Mouse (Mus musculus) heart, embryonic 14.5 days (tissue): ENCODE data around the gene Cacng7. TPM values are rescaled to one million over a fixed set of nuclear protein-coding genes. Genes with fewer than 3 reads are reported as not detected.

Source experiments
- ATAC-seq: fragments of 200-750 bp; cut with Nextera tagmentation; 2 replicates; pipeline ENCODE4 v1.8.0; 2017; ENCODE audit warnings: low read depth, moderate TSS enrichment; ENCODE audit not compliant: insufficient number of reproducible peaks, insufficient read depth, low FRiP score
- H3K27ac ChIP-seq, 2 experiments: fragments of 200-500 bp in 1 of 2; fragments of 300-500 bp in 1 of 2; sonication (generic) in 1 of 2; replicated peaks in 1 of 2; 2 replicates each; pipeline ENCODE4 v1.5.1; 2012 to 2014; ENCODE audit warnings: low read depth in 2 of 2, low read length in 2 of 2, control low read depth in 1 of 2, mild to moderate bottlenecking in 1 of 2, mixed read lengths in 1 of 2; ENCODE audit not compliant: control insufficient read depth in 1 of 2, insufficient read depth in 1 of 2
- H3K27me3 ChIP-seq: fragments of 300-500 bp; sonication (generic); 2 replicates; pipeline ENCODE4 v1.6.1; 2014; ENCODE audit warnings: mild to moderate bottlenecking, low read length, control low read depth; ENCODE audit not compliant: control insufficient read depth, insufficient read depth
- H3K36me3 ChIP-seq: fragments of 300-500 bp; sonication (generic); 2 replicates; pipeline ENCODE4 v1.6.1; 2014; ENCODE audit warnings: mild to moderate bottlenecking, control low read depth, low read length, mixed read lengths; ENCODE audit not compliant: control insufficient read depth, insufficient read depth
- H3K4me1 ChIP-seq, 2 experiments: fragments of 200-500 bp in 1 of 2; fragments of 300-500 bp in 1 of 2; sonication (generic) in 1 of 2; 2 replicates each; pipeline ENCODE4 v1.6.1; 2012 to 2014; ENCODE audit warnings: low read length in 2 of 2, control low read depth in 1 of 2, mixed read lengths in 1 of 2; ENCODE audit not compliant: control insufficient read depth in 2 of 2, insufficient read depth in 2 of 2
- H3K4me2 ChIP-seq: fragments of 300-500 bp; sonication (generic); 2 replicates; pipeline ENCODE4 v1.6.1; 2014; ENCODE audit warnings: mild to moderate bottlenecking, low read length
- H3K4me3 ChIP-seq, 2 experiments: fragments of 200-500 bp in 1 of 2; fragments of 300-500 bp in 1 of 2; sonication (generic) in 1 of 2; 2 replicates each; pipeline ENCODE4 v1.5.1; 2012 to 2014; ENCODE audit warnings: low read length in 2 of 2, mild to moderate bottlenecking in 2 of 2, control low read depth in 1 of 2, low read depth in 1 of 2, moderate library complexity in 1 of 2; ENCODE audit not compliant: control insufficient read depth in 1 of 2, insufficient read depth in 1 of 2
- H3K9ac ChIP-seq: fragments of 300-500 bp; sonication (generic); 2 replicates; pipeline ENCODE4 v1.6.1; 2014; ENCODE audit warnings: mild to moderate bottlenecking, low read length
- H3K9me3 ChIP-seq: fragments of 300-500 bp; sonication (generic); 2 replicates; pipeline ENCODE4 v1.6.1; 2016; ENCODE audit warnings: low read length, control low read depth; ENCODE audit not compliant: control insufficient read depth
- WGBS: fragments of 180-500 bp; shearing (Covaris S2); extraction: QIAGEN DNeasy Blood & Tissue Kit; methylation state at CpG from one replicate; pipeline ENCODE4 v1.1.7; 2014; 5-methylcytosine and 5-hydroxymethylcytosine counted together
- microRNA-seq: library from miRNA; unstranded; fragments of <30 nt; microRNA quantifications from one replicate; pipeline ENCODE4, GENCODE M21; 2016
- polyA plus RNA-seq: library from polyadenylated mRNA; unstranded; fragments of >200 nt; fragmentation: Nextera tagmentation; extraction: Ambion mirVana; gene quantifications from 2 replicates; pipeline ENCODE4 v1.2.1, GENCODE M21; 2014

The Cacng7 gene
- polyA plus RNA-seq, 1 experiment from 2014 or later: 0.39 TPM

- Histone ChIP-seq H3K36me3 (no peaks in the 10 kb centered on the region), H3K9me3 (no peaks in the 10 kb centered on the region), H3K4me2 (peak overlapping the region; percentile 76), H3K27me3 (peaks cover 53% of the 10 kb centered on the region), H3K9ac (0 out of 2 replicates have a peak overlapping the region, but pooled peaks have one; percentile 5), H3K4me3 (peak overlapping the region; percentile 32 to 37), H3K27ac (no peak overlapping the region), H3K4me1 (peaks cover 5 to 7% of the 10 kb centered on the region in 2 experiments; a peak in 2 of 4 replicates)
- WGBS: under 1% methylated on average over 33 of the region's 33 CpGs
- no peak; the same call in 1 of the 2 replicates for ATAC-seq
Measured at GRCm38 (mm10) chr7:3411160-3411941, 78.6 kb downstream of the Cacng7 start.

- Histone ChIP-seq H3K27ac (no peak overlapping the region), H3K9me3 (no peaks in the 10 kb centered on the region), H3K4me1 (peaks cover 5 to 7% of the 10 kb centered on the region in 2 experiments; a peak in 2 of 4 replicates), H3K27me3 (peaks cover 60% of the 10 kb centered on the region), H3K4me2 (peak overlapping the region; percentile 76), H3K4me3 (peak overlapping the region; percentile 28 to 37), H3K36me3 (no peaks in the 10 kb centered on the region), H3K9ac (no peak overlapping the region)
- under 1% methylated on average over 19 of the region's 20 CpGs for WGBS
- ATAC-seq: no peak
Measured at GRCm38 (mm10) chr7:3412036-3412435, 79.3 kb downstream of the Cacng7 start.

GRCm38 (mm10) chr7:3414888-3415287, 82.1 kb downstream of the Cacng7 start:
- Histone ChIP-seq H3K9me3 (no peaks in the 10 kb centered on the region), H3K36me3 (no peaks in the 10 kb centered on the region), H3K4me3 (peak overlapping the region; percentile 52 to 67), H3K4me2 (peak overlapping the region; percentile 99), H3K4me1 (peaks cover 5 to 7% of the 10 kb centered on the region in 2 experiments; a peak in 2 of 4 replicates), H3K9ac (peak overlapping the region; percentile 73), H3K27me3 (peaks cover 74% of the 10 kb centered on the region), H3K27ac (no peak overlapping the region)
- ATAC-seq: peak; percentile 23; the same call in 1 of the 2 replicates
- under 1% methylated on average over 45 of the region's 47 CpGs for WGBS

GRCm38 (mm10) chr7:3415378-3415777, 82.6 kb downstream of the Cacng7 start:
- H3K4me2 ChIP-seq: peak overlapping the region; percentile 99
- H3K27ac ChIP-seq: no peak overlapping the region
- H3K27me3 ChIP-seq: peaks cover 74% of the 10 kb centered on the region
- H3K4me3 ChIP-seq: peak overlapping the region; percentile 52 to 67
- H3K36me3 ChIP-seq: no peaks in the 10 kb centered on the region
- 0% methylated on average over 31 of the region's 60 CpGs for WGBS
- ATAC-seq: peak; percentile 51
- H3K9ac ChIP-seq: peak overlapping the region; percentile 73
- no peaks in the 10 kb centered on the region for H3K9me3 ChIP-seq
- peaks cover 5 to 7% of the 10 kb centered on the region in 2 experiments; a peak in 2 of 4 replicates for H3K4me1 ChIP-seq

Small RNA genes lying within 50 kb of the gene (microRNA-seq; reads per million reads assigned to microRNA genes)
- 3.4 reads per million, percentile 7 among the genes with 10 or more reads in this experiment for gene Gm23450

Other genes starting within 250 kb of the Cacng7 start
- gene AU018091, start 163.8 kb upstream of the Cacng7 start, polyA plus RNA-seq: not detected in 2 replicates
- gene Nlrp12, start 83.2 kb upstream of the Cacng7 start, polyA plus RNA-seq: 0.04 TPM in 1 of 2 replicates, not detected in the other
- 220 and 248 TPM in 2 replicates for gene Myadm, start 43.9 kb upstream of the Cacng7 start, polyA plus RNA-seq
- 0.28 and 0.59 TPM in 2 replicates for gene Prkcg, start 43.8 kb upstream of the Cacng7 start, polyA plus RNA-seq
- 0.28 and 0.63 TPM in 2 replicates for gene Cacng8, start 57.7 kb downstream of the Cacng7 start, polyA plus RNA-seq
- gene Cacng6, start 91.2 kb downstream of the Cacng7 start, polyA plus RNA-seq: 19.0 and 19.1 TPM in 2 replicates
- not detected in 2 replicates for gene Tarm1, start 169.7 kb downstream of the Cacng7 start, polyA plus RNA-seq